Mouse (Mus musculus) thymus, postnatal 14 days (tissue): ENCODE measurements at regions not wholly inside any gene's neighbourhood (a gene's known extent, or its start where the extent isn't known, plus 50 kb on each side); places are given as distances from the start of the nearest gene placed in this dataset.
"Not testable (repeated sequence)": the region's sequence is repeated elsewhere in the genome, so short reads cannot be mapped to it uniquely, and the experiment has no call there.

ENCODE experiments used
- DNase-seq: peaks from one replicate; pipeline ENCODE4 v3.0.0; 2021

GRCm38 (mm10) chr13:26426639-26427038 lies 343.3 kb downstream of the Hdgfl1 start:
- no peak for DNase-seq

GRCm38 (mm10) chr13:26424513-26424912 lies 345.5 kb downstream of the Hdgfl1 start:
- no peak for DNase-seq

- DNase-seq, result no peak
Observed at GRCm38 (mm10) chr13:26405757-26406156, 364.2 kb downstream of the Hdgfl1 start.

GRCm38 (mm10) chr13:26404707-26405106 lies 365.3 kb downstream of the Hdgfl1 start:
- no peak for DNase-seq

- DNase-seq, result no peak
Observed at GRCm38 (mm10) chr13:26387861-26388621, 381.9 kb downstream of the Hdgfl1 start.

GRCm38 (mm10) chr13:26382631-26383030 lies 387.3 kb downstream of the Hdgfl1 start:
- no peak for DNase-seq

GRCm38 (mm10) chr13:26382154-26382553 lies 387.8 kb downstream of the Hdgfl1 start:
- no peak for DNase-seq

GRCm38 (mm10) chr13:26375546-26375945 lies 394.4 kb downstream of the Hdgfl1 start:
- DNase-seq, result no peak

- DNase-seq, result not testable (repeated sequence)
Observed at GRCm38 (mm10) chr13:26365911-26366310, 404.1 kb downstream of the Hdgfl1 start.

GRCm38 (mm10) chr13:26356341-26356740 lies 413.6 kb downstream of the Hdgfl1 start:
- no peak for DNase-seq

GRCm38 (mm10) chr13:26354421-26354820 lies 415.5 kb downstream of the Hdgfl1 start:
- no peak for DNase-seq

- no peak for DNase-seq
Observed at GRCm38 (mm10) chr13:26350510-26350909, 419.5 kb downstream of the Hdgfl1 start.

GRCm38 (mm10) chr13:26338795-26339194 lies 431.2 kb downstream of the Hdgfl1 start:
- DNase-seq, result no peak

GRCm38 (mm10) chr13:26325066-26325465 lies 444.9 kb downstream of the Hdgfl1 start:
- no peak for DNase-seq

GRCm38 (mm10) chr13:26324633-26325032 lies 445.3 kb downstream of the Hdgfl1 start:
- DNase-seq, result no peak

- DNase-seq, result no peak
Observed at GRCm38 (mm10) chr13:26318557-26318956, 451.4 kb downstream of the Hdgfl1 start.

GRCm38 (mm10) chr13:26312246-26313010 lies 457.5 kb downstream of the Hdgfl1 start:
- DNase-seq, result no peak

- DNase-seq, result no peak
Observed at GRCm38 (mm10) chr13:26284073-26284444, 485.9 kb downstream of the Hdgfl1 start.

- DNase-seq, result no peak
Observed at GRCm38 (mm10) chr13:26283397-26284072, 486.4 kb downstream of the Hdgfl1 start.

GRCm38 (mm10) chr13:26282291-26282690 lies 487.7 kb downstream of the Hdgfl1 start:
- DNase-seq, result no peak

GRCm38 (mm10) chr13:26272850-26273249 lies 497.1 kb downstream of the Hdgfl1 start:
- DNase-seq, result no peak

GRCm38 (mm10) chr13:26267501-26267900 lies 502.5 kb downstream of the Hdgfl1 start:
- DNase-seq, result no peak

GRCm38 (mm10) chr13:26235941-26236340 lies 534.0 kb downstream of the Hdgfl1 start:
- DNase-seq, result no peak

- DNase-seq, result no peak
Observed at GRCm38 (mm10) chr13:26234703-26235102, 535.3 kb downstream of the Hdgfl1 start.
